Mouse (Mus musculus) c-Kit-positive CD71-negative TER-119-negative erythroid progenitor cells, embryonic 14.5 days (primary cell): ENCODE results near the gene Olfr667.
"Not testable (repeated sequence)": the region's sequence is repeated elsewhere in the genome, so short reads cannot be mapped to it uniquely, and the experiment has no call there.

Source experiments
- DNase-seq: peaks from one replicate; pipeline ENCODE4 v3.0.0-alpha.2; 2013; ENCODE audit warnings: low read depth

Gene Olfr667

DNA sequence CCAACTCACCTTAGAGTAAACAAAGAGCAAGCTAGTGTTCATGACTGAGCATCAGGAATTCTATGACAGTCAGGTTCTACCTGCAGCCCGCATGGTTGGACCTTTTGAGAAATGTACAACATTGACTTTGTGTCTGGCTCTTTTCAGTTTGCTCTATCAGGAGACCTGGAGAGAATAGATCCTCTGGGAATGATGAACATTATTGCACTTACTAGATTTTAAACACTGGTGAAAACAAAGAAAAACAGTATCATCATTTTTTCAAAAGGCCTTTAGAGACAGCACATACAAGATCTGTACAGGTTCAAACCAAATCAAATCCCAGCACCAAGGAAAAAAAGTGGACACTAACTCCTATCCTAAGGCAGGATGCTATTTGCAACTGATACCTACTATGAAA is at the start of gene Olfr667:
Gene Olfr667, minus strand, starts transcription at position 101 of the 400 bp plus-strand sequence.
- DNase-seq, result no peak

DNA sequence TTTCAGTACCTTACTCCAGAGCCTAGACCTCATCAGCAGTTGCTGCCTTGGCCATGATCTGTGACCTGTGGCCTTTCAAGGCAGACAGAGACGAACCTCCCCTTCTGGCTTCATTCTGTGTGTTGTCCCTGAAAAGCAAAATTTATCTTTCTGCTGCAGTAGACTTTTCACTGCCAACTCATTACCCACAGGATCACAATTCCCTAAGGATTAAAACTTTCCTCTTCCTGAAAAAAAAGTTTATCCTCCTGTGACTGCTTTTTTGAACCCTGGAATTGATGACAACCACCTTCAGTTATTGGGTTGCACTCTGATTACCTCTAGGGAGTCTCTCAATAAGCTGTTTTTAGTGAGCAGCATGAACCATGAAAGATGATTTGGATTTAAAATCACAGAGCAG is 41.2 kb upstream of the Olfr667 start, which contains the start of gene Olfr670:
Gene Olfr670, minus strand, starts transcription at position 101 of the 400 bp plus-strand sequence.
- no peak for DNase-seq

DNA sequence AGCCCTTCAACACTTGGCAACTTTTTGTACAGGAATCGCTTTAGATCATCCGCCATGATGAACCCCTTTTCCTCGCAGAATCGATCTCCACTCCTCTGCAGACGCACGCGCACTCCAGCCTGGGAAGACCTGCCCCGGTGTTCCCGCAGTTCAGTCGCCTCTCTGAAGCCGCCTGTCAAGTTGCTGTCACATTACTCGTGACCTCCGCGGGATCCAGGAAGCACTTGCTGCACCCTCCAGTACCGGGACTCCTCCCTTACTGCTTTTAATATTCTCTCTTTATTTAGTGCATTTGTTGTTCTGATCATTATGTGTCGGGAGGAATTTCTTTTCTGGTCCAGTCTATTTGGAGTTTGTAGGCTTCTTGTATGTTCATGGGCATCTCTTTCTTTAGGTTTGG is 29.0 kb upstream of the Olfr667 start:
- not testable (repeated sequence) for DNase-seq

DNA sequence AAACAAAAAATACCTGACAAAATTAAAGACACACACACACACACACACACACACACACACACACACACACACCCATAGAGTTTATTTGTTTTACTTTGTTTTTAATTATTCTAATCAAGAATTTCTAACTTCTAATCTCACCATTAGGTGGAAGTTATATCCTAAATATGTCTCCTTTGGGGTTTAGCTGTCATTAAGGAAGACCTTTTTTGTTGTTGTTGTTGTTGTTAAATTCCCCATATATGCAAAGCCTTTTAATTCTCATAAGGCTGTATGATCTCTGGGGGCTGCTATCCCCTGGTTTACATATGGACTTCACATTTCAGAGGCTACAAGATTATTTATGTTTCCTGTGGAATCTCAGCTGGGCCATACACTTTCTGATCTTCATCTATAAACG is 12.7 kb upstream of the Olfr667 start, which contains the start of gene Olfr669:
Gene Olfr669, plus strand, starts transcription at position 301 of the 400 bp plus-strand sequence.
- no peak for DNase-seq

DNA sequence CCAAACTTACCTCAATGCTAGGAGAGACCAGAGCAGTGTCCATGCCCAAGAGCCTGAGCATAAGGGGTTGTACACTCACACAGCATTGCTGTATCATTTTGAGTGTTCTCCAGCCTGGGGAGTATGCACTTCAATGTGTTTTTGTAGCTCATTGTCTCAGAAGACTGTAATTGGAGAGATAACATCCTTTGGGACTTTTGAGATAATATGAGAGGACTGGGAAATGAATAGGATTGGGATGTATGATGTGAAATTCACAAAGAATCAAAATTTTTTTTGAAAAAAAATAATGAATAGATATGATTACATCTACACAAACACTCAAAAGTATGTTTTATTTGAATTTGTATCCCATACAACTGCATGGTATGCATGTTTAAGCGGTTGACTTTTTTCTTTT is 6.7 kb upstream of the Olfr667 start, which contains the start of gene Olfr668:
Gene Olfr668, minus strand, starts transcription at position 101 of the 400 bp plus-strand sequence.
- DNase-seq, result no peak

DNA sequence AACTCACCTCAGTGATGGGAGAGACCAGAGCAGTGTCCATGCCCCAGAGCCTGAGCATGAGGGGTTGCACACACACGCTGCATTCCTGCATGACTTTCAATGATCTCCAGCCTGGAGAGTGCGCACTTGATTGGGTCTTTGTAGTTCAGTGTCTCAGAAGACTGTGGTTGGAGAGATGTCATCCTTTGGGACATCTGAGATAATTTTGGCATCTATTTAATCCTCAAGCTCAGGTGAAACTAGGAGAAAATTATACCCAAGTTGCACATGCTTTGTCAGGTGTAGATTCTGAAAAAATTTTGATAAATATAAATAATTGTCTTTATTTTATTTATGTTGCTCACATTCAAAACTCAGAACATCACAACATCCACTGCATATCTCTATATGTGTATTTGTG is 25.4 kb downstream of the Olfr667 start, which contains the start of gene Olfr666:
Gene Olfr666, minus strand, starts transcription at position 101 of the 400 bp plus-strand sequence.
- DNase-seq, result no peak

DNA sequence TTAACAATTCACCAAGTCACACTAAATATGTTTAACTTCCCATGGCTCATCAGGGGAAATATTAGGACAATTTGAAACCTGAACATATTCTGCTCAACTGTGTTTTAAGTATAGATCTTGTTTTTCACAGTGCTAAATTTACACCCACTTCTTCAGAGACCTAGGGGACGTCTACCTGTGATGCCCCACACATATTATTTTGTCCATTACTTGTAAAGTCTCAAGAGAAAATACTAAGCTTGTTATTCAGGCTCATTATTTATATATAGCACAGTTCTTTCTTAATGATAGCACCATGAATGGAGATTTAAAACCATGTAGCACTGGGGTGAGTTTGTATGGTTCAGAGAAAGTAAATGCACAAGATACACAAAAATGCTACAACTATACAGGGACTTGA is 43.6 kb downstream of the Olfr667 start, which contains the start of gene Olfr665:
Gene Olfr665, plus strand, starts transcription at position 301 of the 400 bp plus-strand sequence.
- no peak for DNase-seq
